Mouse (Mus musculus) cerebellum, postnatal 25 days (tissue): Measurements from ENCODE around the gene Stat5b.

ENCODE experiments used
- DNase-seq, 2 experiments: peaks; one replicate each; pipeline ENCODE4 v3.0.0; 2021; ENCODE audit warnings: mixed read lengths in 2 of 2

Gene Stat5b

GRCm38 (mm10) chr11:100865618-100866017 lies 15.1 kb upstream of the Stat5b start:
- no peak for DNase-seq

GRCm38 (mm10) chr11:100863141-100863540 lies 12.6 kb upstream of the Stat5b start:
- no peak for DNase-seq

GRCm38 (mm10) chr11:100861836-100862235 lies 11.3 kb upstream of the Stat5b start:
- no peak for DNase-seq

GRCm38 (mm10) chr11:100861335-100861734 lies 10.8 kb upstream of the Stat5b start:
- no peak for DNase-seq

- peak; percentile 42 to 61 for DNase-seq
Measured at GRCm38 (mm10) chr11:100860198-100861048, 9.9 kb upstream of the Stat5b start.

GRCm38 (mm10) chr11:100859579-100860075 lies 9.1 kb upstream of the Stat5b start:
- no peak for DNase-seq

- peak in 1 of 2 experiments; percentile 56 for DNase-seq
Measured at GRCm38 (mm10) chr11:100858935-100859578, 8.5 kb upstream of the Stat5b start, which contains the start of gene Stat5a. Gene Stat5a, plus strand, starts transcription at chr11:100859351.

- DNase-seq = peak in 1 of 2 experiments; percentile 43
Measured at GRCm38 (mm10) chr11:100857960-100858359, 7.4 kb upstream of the Stat5b start.

GRCm38 (mm10) chr11:100855178-100855577 lies 4.7 kb upstream of the Stat5b start:
- no peak for DNase-seq

- DNase-seq = no peak
Measured at GRCm38 (mm10) chr11:100854268-100854667, 3.7 kb upstream of the Stat5b start.

GRCm38 (mm10) chr11:100853018-100853417 lies 2.5 kb upstream of the Stat5b start:
- no peak for DNase-seq

GRCm38 (mm10) chr11:100852088-100852487 lies 1.6 kb upstream of the Stat5b start:
- DNase-seq = no peak

- peak; percentile 39 to 56 for DNase-seq
Measured at GRCm38 (mm10) chr11:100850778-100851528, 429 bp upstream of the Stat5b start.

GRCm38 (mm10) chr11:100849456-100850037 lies 977 bp downstream of the Stat5b start:
- DNase-seq = no peak

- no peak for DNase-seq
Measured at GRCm38 (mm10) chr11:100848789-100849379, 1.6 kb downstream of the Stat5b start.

- DNase-seq = no peak
Measured at GRCm38 (mm10) chr11:100848080-100848479, 2.4 kb downstream of the Stat5b start.

- DNase-seq = no peak
Measured at GRCm38 (mm10) chr11:100847572-100847971, 3.0 kb downstream of the Stat5b start.

GRCm38 (mm10) chr11:100845793-100846192 lies 4.7 kb downstream of the Stat5b start:
- no peak for DNase-seq

- DNase-seq = no peak
Measured at GRCm38 (mm10) chr11:100844121-100844520, 6.4 kb downstream of the Stat5b start.

GRCm38 (mm10) chr11:100843070-100843669 lies 7.4 kb downstream of the Stat5b start:
- DNase-seq = no peak

GRCm38 (mm10) chr11:100842025-100842424 lies 8.5 kb downstream of the Stat5b start:
- DNase-seq = no peak

GRCm38 (mm10) chr11:100840866-100841265 lies 9.7 kb downstream of the Stat5b start:
- DNase-seq = peak in 1 of 2 experiments; percentile 8
